Mouse (Mus musculus) macrophage (primary cell): ENCODE measurements around the gene Clstn2. TPM values are rescaled to one million over a fixed set of nuclear protein-coding genes. Genes with fewer than 3 reads are reported as not detected.

Source experiments
- H3K27ac ChIP-seq: fragments of 350-480 bp; formaldehyde crosslinking; 2 replicates; pipeline ENCODE4 v1.9.0; 2021
- H3K36me3 ChIP-seq: fragments of 350-480 bp; formaldehyde crosslinking; 2 replicates; pipeline ENCODE4 v1.9.0; 2021; ENCODE audit errors: inconsistent target
- H3K4me3 ChIP-seq: fragments of 350-480 bp; formaldehyde crosslinking; 2 replicates; pipeline ENCODE4 v1.9.0; 2021; ENCODE audit errors: inconsistent target
- H3K79me2 ChIP-seq: fragments of 350-480 bp; formaldehyde crosslinking; 2 replicates; pipeline ENCODE4 v1.9.0; 2021; ENCODE audit errors: inconsistent target
- WGBS: methylation state at CpG from one replicate; pipeline ENCODE4 v1.1.7; 2026; ENCODE audit warnings: inconsistent platforms; ENCODE audit not compliant: missing documents; 5-methylcytosine and 5-hydroxymethylcytosine counted together
- polyA plus RNA-seq: library from polyadenylated mRNA; stranded (reverse); fragments of 250-400 nt; gene quantifications from 3 replicates; pipeline ENCODE4 v1.2.4, GENCODE M21; 2018; ENCODE audit warnings: inconsistent platforms

Gene Clstn2
- polyA plus RNA-seq, 1 experiment from 2014 or later = not detected

DNA sequence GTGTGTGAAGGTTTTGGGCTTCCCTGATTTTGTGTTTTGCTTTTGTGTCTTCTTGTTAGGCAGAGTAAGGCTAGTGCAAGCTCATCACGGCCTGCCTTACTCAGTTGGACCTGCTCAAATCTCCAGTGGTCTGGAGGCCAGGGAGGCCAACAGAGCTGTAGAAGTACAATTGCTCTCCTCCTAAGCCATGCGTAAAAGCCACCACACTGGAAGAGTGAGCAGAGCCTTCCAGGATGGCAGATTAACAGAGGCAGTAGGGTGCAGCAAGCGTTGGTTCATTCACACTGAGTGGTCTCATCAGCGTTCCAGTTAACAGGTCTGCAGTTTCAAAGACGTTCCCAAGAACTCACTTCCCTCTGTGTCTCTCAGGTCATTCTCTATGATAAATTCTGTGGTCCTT lies 612.1 kb downstream of the Clstn2 start:
- no peak overlapping the region for H3K4me3 ChIP-seq
- no peak overlapping the region for H3K27ac ChIP-seq
- no peaks in the 10 kb centered on the region for H3K36me3 ChIP-seq
- 75% methylated on average over 5 of the region's 5 CpGs for WGBS
- H3K79me2 ChIP-seq = no peaks in the 10 kb centered on the region

DNA sequence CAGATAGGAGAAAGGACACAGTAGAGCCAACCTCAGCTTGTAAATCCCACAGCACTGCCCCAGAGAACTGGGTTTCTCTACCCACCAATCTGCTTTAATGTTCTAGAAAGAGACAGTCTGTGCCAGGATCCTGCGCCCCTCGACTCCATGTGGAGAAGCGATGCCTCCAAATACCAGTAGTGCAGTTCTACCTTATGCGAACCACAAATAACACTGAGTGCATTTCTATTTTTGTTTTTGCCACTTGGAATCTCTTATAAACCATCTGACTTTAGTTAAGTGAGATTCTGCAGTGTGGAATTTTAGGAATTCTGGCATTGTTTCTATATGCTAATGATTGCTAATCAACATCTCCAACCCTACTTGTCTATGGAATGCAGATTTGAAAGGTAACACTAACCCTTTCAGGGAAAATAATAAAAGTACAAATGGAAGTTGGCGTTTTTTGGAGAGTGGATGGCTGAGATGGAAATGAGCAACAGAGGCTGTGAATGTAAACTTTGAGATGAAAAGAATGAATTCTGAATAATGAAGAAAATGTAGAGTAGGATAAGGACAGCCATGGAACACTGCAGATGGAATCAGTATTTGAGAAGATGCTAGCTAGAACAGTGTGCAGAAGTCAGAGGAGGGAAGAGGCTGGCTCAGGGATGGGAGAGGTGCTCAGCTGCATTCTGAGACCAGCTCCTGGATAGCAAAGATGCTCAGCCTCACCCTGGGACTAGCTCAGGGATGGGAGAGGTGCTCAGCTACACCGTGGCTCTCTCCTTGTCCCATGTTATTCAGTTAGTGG lies 617.9 kb downstream of the Clstn2 start:
- H3K36me3 ChIP-seq = no peaks in the 10 kb centered on the region
- WGBS = 81% methylated on average over 6 of the region's 6 CpGs

DNA sequence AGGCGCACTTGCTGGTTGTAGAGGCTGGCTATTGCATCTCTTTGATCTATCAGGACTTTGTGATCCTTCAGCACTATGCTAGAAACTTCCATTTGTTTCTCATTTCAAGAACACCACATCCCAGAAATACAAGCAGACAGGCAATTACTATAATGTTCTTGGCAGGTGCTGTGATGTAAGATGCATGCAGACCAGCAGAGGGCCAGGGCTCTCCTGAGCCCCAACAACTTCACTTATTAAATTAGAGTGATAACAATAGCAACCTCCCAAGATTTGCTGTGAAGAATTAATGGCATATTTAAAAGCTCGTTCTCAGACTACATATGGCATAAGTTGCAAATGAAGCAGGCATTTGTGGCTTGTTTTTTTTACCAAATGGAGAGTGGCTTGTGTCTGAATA lies 624.8 kb downstream of the Clstn2 start:
- WGBS = 100% methylated on average over 2 of the region's 2 CpGs
- no peak overlapping the region for H3K27ac ChIP-seq
- no peaks in the 10 kb centered on the region for H3K79me2 ChIP-seq
- H3K4me3 ChIP-seq = no peak overlapping the region
- no peaks in the 10 kb centered on the region for H3K36me3 ChIP-seq

More for the DNA sequence above, 617.9 kb downstream of the Clstn2 start:
- Histone ChIP-seq H3K79me2 (no peaks in the 10 kb centered on the region), H3K4me3 (no peak overlapping the region), H3K27ac (no peak overlapping the region)
